Mouse (Mus musculus) heart, postnatal 36 days (tissue): ENCODE data around the gene Ifnl3. TPM values are rescaled to one million over a fixed set of nuclear protein-coding genes. Genes with fewer than 3 reads are reported as not detected.

ENCODE experiments used
- microRNA-seq, 2 experiments: library from miRNA; unstranded; fragments of <30 nt; microRNA quantifications; one replicate each; pipeline ENCODE4 v1.2.0; 2021; ENCODE audit warnings: borderline number of aligned reads in 2 of 2
- total RNA-seq, 2 experiments: library from RNA; stranded (reverse); gene quantifications; 2 replicates each; pipeline ENCODE4 v1.2.3; 2021

The Ifnl3 gene
- total RNA-seq, 2 experiments from 2014 or later, result not detected

Small RNAs within 50 kb of the gene (microRNA-seq; reads per million reads assigned to microRNA genes)
- 0.67 to 0.72 reads per million in 2 experiments for gene Mir7049

Other genes with a start within 250 kb of the Ifnl3 start
- 10 to 100 TPM; 12.6 to 13.5 TPM for gene Eid2b, start 245.1 kb upstream of the Ifnl3 start, total RNA-seq
- gene Selenov, start 231.7 kb upstream of the Ifnl3 start, total RNA-seq, result not detected
- gene Dll3, start 220.6 kb upstream of the Ifnl3 start, total RNA-seq, result not detected
- gene Timm50, start 210.8 kb upstream of the Ifnl3 start, total RNA-seq, result 10 to 100 TPM; 58.9 to 66.3 TPM
- gene Supt5, start 184.1 kb upstream of the Ifnl3 start, total RNA-seq, result 10 to 100 TPM; 56.8 to 62.8 TPM
- 100 to 1,000 TPM; 494 to 516 TPM for gene Rps16, start 172.2 kb upstream of the Ifnl3 start, total RNA-seq
- gene Plekhg2, start 150.2 kb upstream of the Ifnl3 start, total RNA-seq, result 10 to 100 TPM; 15.1 to 15.8 TPM
- 10 to 100 TPM; 14.7 to 29.0 TPM for gene Zfp36, start 142.6 kb upstream of the Ifnl3 start, total RNA-seq
- 10 to 100 TPM; 18.2 to 20.1 TPM for gene Med29, start 130.1 kb upstream of the Ifnl3 start, total RNA-seq
- 10 to 100 TPM; 38.8 to 48.0 TPM for gene Paf1, start 129.9 kb upstream of the Ifnl3 start, total RNA-seq
- 1 to 10 TPM; 4.6 to 7.2 TPM for gene Gmfg, start 85.4 kb upstream of the Ifnl3 start, total RNA-seq
- under 1 TPM; 0.38 to 0.86 TPM for gene Lrfn1, start 70.9 kb upstream of the Ifnl3 start, total RNA-seq
- not detected for gene Ifnl2, start 12.4 kb upstream of the Ifnl3 start, total RNA-seq
- not detected for gene Sycn, start 18.0 kb downstream of the Ifnl3 start, total RNA-seq
- not detected for gene Nccrp1, start 24.4 kb downstream of the Ifnl3 start, total RNA-seq
- gene Samd4b, start 75.3 kb downstream of the Ifnl3 start, total RNA-seq, result 10 to 100 TPM; 20.5 to 24.5 TPM
- gene Pak4, start 75.3 kb downstream of the Ifnl3 start, total RNA-seq, result 1 to 10 TPM; 7.3 to 7.4 TPM
- gene Acp7, start 108.5 kb downstream of the Ifnl3 start, total RNA-seq, result not detected
- under 1 TPM in 1 of 2 experiments, not detected in 1; 0.22 TPM for gene Fbxo27, start 170.0 kb downstream of the Ifnl3 start, total RNA-seq
- gene Fbxo17, start 194.0 kb downstream of the Ifnl3 start, total RNA-seq, result under 1 TPM; 0.46 to 0.53 TPM
- 10 to 100 TPM; 53.9 to 54.1 TPM for gene Mrps12, start 219.0 kb downstream of the Ifnl3 start, total RNA-seq
- gene Sars2, start 219.2 kb downstream of the Ifnl3 start, total RNA-seq, result 10 to 100 TPM; 14.6 to 16.3 TPM
- gene Ccer2, start 233.3 kb downstream of the Ifnl3 start, total RNA-seq, result not detected
- 10 to 100 TPM; 85.1 to 87.0 TPM for gene Sirt2, start 243.9 kb downstream of the Ifnl3 start, total RNA-seq
- 10 to 100 TPM; 25.4 to 27.0 TPM for gene Nfkbib, start 244.7 kb downstream of the Ifnl3 start, total RNA-seq